Mouse (Mus musculus): ENCODE data around the gene Cacna2d2.

- TF ChIP-seq CTCF (conservative IDR thresholded peaks at IDR 0.05; ENCODE audit: low read length) (no peak), NANOG (IDR thresholded peaks at IDR 0.05; ENCODE audit: borderline replicate concordance, low read length) (no peak)
Measured at GRCm38 (mm10) chr9:107451891-107452521, 52.6 kb downstream of the Cacna2d2 start.
